Mouse (Mus musculus): Measurements from ENCODE around the gene Rhbdl3. TPM values are rescaled to one million over a fixed set of nuclear protein-coding genes. Genes with fewer than 3 reads are reported as not detected.

Rhbdl3 gene
- polyA plus RNA-seq, 1 experiment from 2014 or later = 5.4 TPM

DNA sequence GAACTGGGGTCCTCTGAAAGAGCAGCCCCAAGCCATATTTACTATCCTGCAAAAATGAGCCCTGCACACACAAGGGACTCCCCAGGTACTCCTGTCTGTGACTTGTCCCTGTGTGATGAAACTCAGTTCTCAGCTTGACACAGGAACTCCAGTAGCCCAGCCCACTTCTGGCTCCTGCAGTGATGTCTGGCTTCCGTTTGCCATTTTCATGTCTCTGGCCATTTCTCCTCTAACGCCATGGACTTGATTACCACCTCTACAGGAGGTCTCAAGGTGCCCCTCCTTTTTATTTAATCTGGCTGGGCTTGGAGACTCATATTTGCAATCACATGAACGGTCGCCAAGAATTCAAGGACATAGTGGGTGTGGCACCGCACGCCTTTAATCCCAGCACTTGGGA, 23.9 kb downstream of the Rhbdl3 start:
- WGBS = 85% methylated on average over 6 of the region's 6 CpGs
- Histone ChIP-seq H3K27ac (no peak overlapping the region), H3K4me2 (replicated peaks) (no peak overlapping the region), H3K9ac (no peak overlapping the region), H3K4me1 (replicated peaks; ENCODE audit: control insufficient read depth, insufficient read depth, low read length) (0 out of 2 replicates have a peak, but pooled peaks cover 3% of the 10 kb centered on the region), H3K27me3 (ENCODE audit: control insufficient read depth, insufficient read depth, low read length) (no peaks in the 10 kb centered on the region), H3K36me3 (replicated peaks; ENCODE audit: control insufficient read depth, insufficient read depth) (no peaks in the 10 kb centered on the region), H3K4me3 (replicated peaks; ENCODE audit: low read length) (no peak overlapping the region), H3K9me3 (ENCODE audit: control insufficient read depth, low read length) (no peaks in the 10 kb centered on the region)
- DNase-seq (ENCODE audit: low spot score) (no peak), ATAC-seq (ENCODE audit: low FRiP score) (no peak)

DNA sequence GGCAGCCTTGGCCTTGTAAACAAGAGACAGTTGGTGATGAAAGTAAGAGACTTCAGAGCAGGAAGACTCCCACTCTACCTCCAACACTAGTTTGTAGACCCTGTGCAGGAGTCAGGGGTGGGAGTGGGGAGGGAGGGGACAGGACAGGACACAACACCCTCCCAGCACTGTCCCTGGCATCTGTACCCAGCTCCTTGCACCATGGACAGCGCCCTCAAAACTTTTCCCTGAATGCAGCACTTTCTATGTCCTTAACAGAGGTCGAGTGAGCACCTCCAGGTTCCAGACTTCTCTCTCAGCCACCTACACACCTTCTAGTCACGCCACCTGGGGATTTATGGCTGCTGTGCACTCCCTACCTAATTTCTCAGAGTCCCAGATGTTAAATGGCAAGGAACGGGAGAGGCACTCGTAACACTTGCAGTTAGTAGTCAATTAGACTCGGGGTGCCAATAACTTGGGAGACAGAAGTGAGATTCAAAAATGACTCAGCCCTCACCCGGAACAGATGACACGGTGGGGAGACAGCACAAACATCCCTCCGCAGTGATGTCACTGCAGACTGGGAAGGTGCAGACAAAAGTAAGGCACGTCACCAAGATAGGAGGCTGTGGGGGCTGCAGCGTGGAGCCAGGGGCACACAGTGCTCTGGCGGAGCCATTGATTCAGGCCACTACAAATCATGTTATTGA, 32.1 kb downstream of the Rhbdl3 start:
- Histone ChIP-seq H3K4me1 (replicated peaks; ENCODE audit: control insufficient read depth, insufficient read depth, low read length) (peaks cover 17% of the 10 kb centered on the region), H3K4me2 (replicated peaks) (no peak overlapping the region), H3K27ac (no peak overlapping the region), H3K9ac (no peak overlapping the region), H3K9me3 (ENCODE audit: control insufficient read depth, low read length) (no peaks in the 10 kb centered on the region), H3K4me3 (replicated peaks; ENCODE audit: low read length) (no peak overlapping the region), H3K36me3 (replicated peaks; ENCODE audit: control insufficient read depth, insufficient read depth) (no peaks in the 10 kb centered on the region), H3K27me3 (ENCODE audit: control insufficient read depth, insufficient read depth, low read length) (no peaks in the 10 kb centered on the region)
- WGBS = 66% methylated on average over 12 of the region's 12 CpGs
- ATAC-seq (ENCODE audit: low FRiP score) (no peak), DNase-seq (ENCODE audit: low spot score) (no peak)

DNA sequence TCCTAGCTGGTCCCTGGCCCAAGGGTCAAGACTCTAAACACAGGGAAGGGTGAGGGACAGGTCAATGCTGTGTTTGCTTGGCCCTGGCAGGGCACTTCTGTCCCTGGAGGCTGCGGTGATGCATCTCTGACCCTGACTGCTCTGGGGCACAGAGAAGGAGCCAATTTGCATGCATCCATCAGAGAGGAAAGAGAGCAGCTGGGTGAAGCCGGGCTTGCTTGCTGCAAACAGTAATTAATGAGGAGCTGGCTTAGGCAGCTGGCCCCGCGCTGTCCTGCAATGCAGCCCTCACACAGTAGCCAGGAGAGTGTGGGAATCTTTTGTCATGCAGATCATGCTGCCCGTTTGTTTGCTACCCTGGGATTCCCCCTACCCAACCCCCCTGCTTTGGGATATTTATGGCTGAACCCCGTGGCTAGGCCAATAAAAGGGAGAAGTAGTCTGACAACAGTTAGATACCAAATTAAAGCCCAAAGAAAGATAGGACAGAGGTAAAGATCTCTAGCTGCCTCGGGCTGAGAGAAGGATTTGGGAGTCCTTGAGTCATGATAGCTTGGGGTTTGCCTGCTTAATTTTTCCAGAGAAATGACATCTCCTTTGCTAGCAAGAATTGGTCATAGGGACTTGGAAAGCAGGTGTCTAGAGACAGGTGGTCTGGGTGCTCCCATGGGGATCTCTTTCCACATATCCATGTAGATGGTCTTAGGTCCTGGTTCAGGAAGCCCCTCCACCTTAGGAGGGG, 35.1 kb downstream of the Rhbdl3 start:
- no peaks in the 10 kb centered on the region for H3K9me3 ChIP-seq (ENCODE audit: control insufficient read depth, low read length)
- peak overlapping the region; percentile 35 for H3K27ac ChIP-seq
- DNase-seq (ENCODE audit: low spot score) (peak; percentile 65), ATAC-seq (ENCODE audit: low FRiP score) (peak; percentile 88)
- peak overlapping the region; percentile 1; the same call in 1 of the 2 replicates for H3K9ac ChIP-seq
- no peak overlapping the region for H3K4me3 ChIP-seq (replicated peaks; ENCODE audit: low read length)
- peaks cover 17% of the 10 kb centered on the region for H3K4me1 ChIP-seq (replicated peaks; ENCODE audit: control insufficient read depth, insufficient read depth, low read length)
- H3K27me3 ChIP-seq (ENCODE audit: control insufficient read depth, insufficient read depth, low read length) = no peaks in the 10 kb centered on the region
- WGBS = 0% methylated on average over 7 of the region's 7 CpGs
- H3K36me3 ChIP-seq (replicated peaks; ENCODE audit: control insufficient read depth, insufficient read depth) = no peaks in the 10 kb centered on the region
- no peak overlapping the region for H3K4me2 ChIP-seq (replicated peaks)

DNA sequence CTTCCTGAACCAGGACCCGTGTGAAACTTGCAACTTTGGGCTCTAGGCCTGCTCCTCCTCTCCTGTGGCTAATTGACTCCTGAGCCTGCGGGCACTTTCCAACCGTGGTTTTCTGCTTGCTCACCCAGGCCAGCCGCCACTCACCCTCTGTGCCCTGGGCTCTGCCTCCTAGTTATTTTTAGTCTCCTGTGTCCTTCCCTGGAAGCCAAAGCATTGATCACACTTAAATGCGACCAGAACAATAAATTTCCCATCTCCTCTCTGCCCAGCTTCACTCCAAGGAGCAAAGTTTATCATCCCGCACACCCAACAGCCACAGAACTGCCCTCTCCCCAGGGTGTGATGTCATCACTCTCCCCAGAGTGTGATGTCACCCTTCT, 35.6 kb downstream of the Rhbdl3 start:
- DNase-seq (ENCODE audit: low spot score) = no peak
- H3K27me3 ChIP-seq (ENCODE audit: control insufficient read depth, insufficient read depth, low read length) = no peaks in the 10 kb centered on the region
- H3K27ac ChIP-seq = peak overlapping the region; percentile 35; the same call in 1 of the 2 replicates
- H3K9ac ChIP-seq = no peak overlapping the region
- no peak for ATAC-seq (ENCODE audit: low FRiP score)
- H3K4me2 ChIP-seq (replicated peaks) = no peak overlapping the region
- H3K9me3 ChIP-seq (ENCODE audit: control insufficient read depth, low read length) = no peaks in the 10 kb centered on the region
- H3K36me3 ChIP-seq (replicated peaks; ENCODE audit: control insufficient read depth, insufficient read depth) = no peaks in the 10 kb centered on the region
- peaks cover 17% of the 10 kb centered on the region for H3K4me1 ChIP-seq (replicated peaks; ENCODE audit: control insufficient read depth, insufficient read depth, low read length)
- 16% methylated on average over 6 of the region's 6 CpGs for WGBS
- no peak overlapping the region for H3K4me3 ChIP-seq (replicated peaks; ENCODE audit: low read length)

DNA sequence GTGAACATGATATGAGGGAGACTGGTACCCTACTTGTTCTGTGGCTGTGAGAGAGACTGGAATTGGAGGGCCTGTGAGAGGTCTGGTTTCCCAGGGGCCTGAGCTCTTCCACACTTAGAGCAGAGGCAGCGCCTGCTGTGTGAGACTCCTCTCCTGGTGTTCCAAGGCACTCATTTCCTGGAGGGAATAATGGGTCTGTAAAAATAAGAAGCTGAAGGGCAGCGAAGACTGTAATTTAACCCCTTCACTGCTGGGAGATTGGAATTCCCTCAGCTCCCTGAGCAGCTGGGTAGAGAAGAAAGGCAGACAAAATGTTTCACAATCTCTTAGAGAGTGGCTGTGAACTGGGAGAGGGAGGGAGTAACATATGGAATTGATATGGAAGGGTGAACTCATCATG, 41.8 kb downstream of the Rhbdl3 start:
- Histone ChIP-seq H3K4me2 (replicated peaks) (no peak overlapping the region), H3K4me1 (replicated peaks; ENCODE audit: control insufficient read depth, insufficient read depth, low read length) (0 out of 2 replicates have a peak, but pooled peaks cover 5% of the 10 kb centered on the region), H3K4me3 (replicated peaks; ENCODE audit: low read length) (no peak overlapping the region), H3K36me3 (replicated peaks; ENCODE audit: control insufficient read depth, insufficient read depth) (no peaks in the 10 kb centered on the region), H3K27ac (peak overlapping the region; percentile 49; the same call in 1 of the 2 replicates), H3K27me3 (ENCODE audit: control insufficient read depth, insufficient read depth, low read length) (no peaks in the 10 kb centered on the region), H3K9ac (no peak overlapping the region), H3K9me3 (ENCODE audit: control insufficient read depth, low read length) (no peaks in the 10 kb centered on the region)
- ATAC-seq (ENCODE audit: low FRiP score) = no peak
- 3% methylated on average over 2 of the region's 2 CpGs for WGBS
- no peak for DNase-seq (ENCODE audit: low spot score)

DNA sequence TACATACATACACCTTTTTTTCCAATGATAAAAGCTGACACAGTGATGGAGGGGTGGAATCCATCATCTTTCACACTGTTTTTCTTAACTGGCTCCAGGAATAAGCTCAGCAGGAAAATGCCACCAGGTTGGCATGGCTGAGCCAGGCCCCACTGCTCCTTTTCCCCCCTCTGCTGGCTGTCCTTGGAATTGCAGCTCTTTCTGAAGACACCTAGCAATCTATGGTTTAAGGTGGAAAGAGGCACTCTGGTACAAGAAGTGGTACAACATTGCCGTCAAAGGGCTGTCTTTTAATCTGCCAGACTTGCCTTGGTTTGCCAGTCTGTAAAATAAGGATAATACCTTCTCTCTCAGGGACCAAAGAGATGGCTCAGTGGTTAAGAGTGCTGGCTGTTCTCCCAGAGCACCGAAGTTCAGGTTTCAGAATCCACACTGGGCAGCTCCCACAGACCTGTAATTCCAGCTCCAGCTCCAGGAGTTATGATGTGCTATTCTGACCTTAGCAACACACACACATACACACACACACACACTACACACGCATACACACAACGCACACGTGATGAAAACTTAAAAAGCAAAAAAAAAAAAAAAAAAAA, 51.2 kb downstream of the Rhbdl3 start:
- H3K27me3 ChIP-seq (ENCODE audit: control insufficient read depth, insufficient read depth, low read length) = no peaks in the 10 kb centered on the region
- DNase-seq (ENCODE audit: low spot score) = peak; percentile 95
- H3K9ac ChIP-seq = no peak overlapping the region
- 0 out of 2 replicates have a peak, but pooled peaks have one; percentile 21 for ATAC-seq (ENCODE audit: low FRiP score)
- WGBS = 79% methylated on average over 5 of the region's 5 CpGs
- H3K4me1 ChIP-seq (replicated peaks; ENCODE audit: control insufficient read depth, insufficient read depth, low read length) = no peaks in the 10 kb centered on the region
- no peaks in the 10 kb centered on the region; the same call in 1 of the 2 replicates for H3K36me3 ChIP-seq (replicated peaks; ENCODE audit: control insufficient read depth, insufficient read depth)
- no peak overlapping the region for H3K27ac ChIP-seq
- H3K4me3 ChIP-seq (replicated peaks; ENCODE audit: low read length) = no peak overlapping the region
- no peaks in the 10 kb centered on the region for H3K9me3 ChIP-seq (ENCODE audit: control insufficient read depth, low read length)
- H3K4me2 ChIP-seq (replicated peaks) = no peak overlapping the region

DNA sequence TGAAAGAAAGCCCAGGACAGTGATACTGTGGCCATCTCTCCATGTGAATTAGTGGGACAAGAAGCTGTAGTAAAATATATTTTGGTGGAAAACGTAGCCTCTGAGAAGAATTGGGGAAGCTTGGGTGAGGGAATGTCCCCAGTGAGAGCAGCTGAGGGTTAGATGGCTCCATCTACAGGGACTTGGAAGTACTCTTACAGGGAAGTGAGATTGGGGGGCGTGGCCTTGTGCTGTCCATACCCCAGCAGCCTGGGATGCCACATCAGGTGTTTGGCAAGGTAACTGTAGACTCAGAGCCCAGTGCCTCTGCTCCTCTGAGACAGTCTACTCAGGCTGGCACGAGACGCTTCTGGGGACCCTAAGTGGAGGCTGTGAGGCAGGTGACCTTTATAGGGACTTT, 54.1 kb downstream of the Rhbdl3 start:
- Histone ChIP-seq H3K27ac (no peak overlapping the region), H3K9me3 (ENCODE audit: control insufficient read depth, low read length) (no peaks in the 10 kb centered on the region), H3K4me3 (replicated peaks; ENCODE audit: low read length) (no peak overlapping the region), H3K4me2 (replicated peaks) (no peak overlapping the region), H3K9ac (no peak overlapping the region), H3K27me3 (ENCODE audit: control insufficient read depth, insufficient read depth, low read length) (no peaks in the 10 kb centered on the region), H3K4me1 (replicated peaks; ENCODE audit: control insufficient read depth, insufficient read depth, low read length) (no peaks in the 10 kb centered on the region), H3K36me3 (replicated peaks; ENCODE audit: control insufficient read depth, insufficient read depth) (peaks cover 4% of the 10 kb centered on the region; the same call in 1 of the 2 replicates)
- DNase-seq (ENCODE audit: low spot score) = no peak
- 41% methylated on average over 4 of the region's 4 CpGs for WGBS
- no peak for ATAC-seq (ENCODE audit: low FRiP score)

DNA sequence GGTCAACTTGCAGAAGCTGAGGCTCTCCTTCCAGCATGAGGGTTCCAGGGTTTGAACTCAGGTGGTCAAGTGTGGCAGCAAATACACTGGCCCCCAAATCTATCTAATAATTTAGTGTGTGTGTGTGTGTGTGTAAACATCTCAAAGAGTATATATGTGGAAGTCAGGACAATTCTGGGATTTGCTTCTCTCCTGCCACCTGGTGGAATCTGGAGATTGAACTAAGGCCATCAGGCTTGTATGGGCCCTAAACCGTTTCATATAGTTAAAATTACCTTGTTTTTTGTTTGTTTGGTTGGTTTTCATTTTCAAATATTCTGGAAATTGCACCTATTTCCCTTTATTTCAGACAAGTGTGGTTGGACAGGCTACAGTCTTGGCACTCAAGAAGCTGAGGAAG, 68.2 kb downstream of the Rhbdl3 start:
- no peak overlapping the region for H3K27ac ChIP-seq
- peaks cover 80% of the 10 kb centered on the region for H3K36me3 ChIP-seq (replicated peaks; ENCODE audit: control insufficient read depth, insufficient read depth)
- no peak overlapping the region for H3K9ac ChIP-seq
- DNase-seq (ENCODE audit: low spot score) = peak; percentile 55
- ATAC-seq (ENCODE audit: low FRiP score) = no peak
- H3K9me3 ChIP-seq (ENCODE audit: control insufficient read depth, low read length) = no peaks in the 10 kb centered on the region
- H3K27me3 ChIP-seq (ENCODE audit: control insufficient read depth, insufficient read depth, low read length) = no peaks in the 10 kb centered on the region
- WGBS = 92% methylated on average over 1 of the region's 1 CpGs
- no peak overlapping the region for H3K4me3 ChIP-seq (replicated peaks; ENCODE audit: low read length)
- no peak overlapping the region for H3K4me2 ChIP-seq (replicated peaks)
- H3K4me1 ChIP-seq (replicated peaks; ENCODE audit: control insufficient read depth, insufficient read depth, low read length) = no peaks in the 10 kb centered on the region

DNA sequence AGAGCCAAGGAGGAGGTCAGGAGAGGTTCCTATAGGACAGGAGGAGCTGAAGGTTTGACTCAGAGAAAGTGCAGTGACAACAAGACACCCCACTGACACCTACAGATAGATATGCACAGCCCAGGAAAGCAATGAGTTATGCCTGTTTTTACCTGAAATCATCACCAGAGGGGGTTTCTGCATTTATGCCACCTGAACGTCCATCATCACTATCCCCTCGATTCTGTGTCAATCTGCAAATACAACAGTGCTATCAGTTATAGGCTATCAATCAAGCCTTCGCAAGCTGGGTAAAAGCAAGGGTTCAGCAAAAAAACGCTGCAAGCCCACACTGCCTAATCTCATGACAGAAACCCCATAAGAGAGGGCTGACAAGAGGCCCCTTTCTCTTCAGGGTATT, 75.9 kb downstream of the Rhbdl3 start:
- ATAC-seq (ENCODE audit: low FRiP score) (no peak), DNase-seq (ENCODE audit: low spot score) (no peak)
- Histone ChIP-seq H3K4me3 (replicated peaks; ENCODE audit: low read length) (no peak overlapping the region), H3K36me3 (replicated peaks; ENCODE audit: control insufficient read depth, insufficient read depth) (peaks cover 34% of the 10 kb centered on the region), H3K27me3 (ENCODE audit: control insufficient read depth, insufficient read depth, low read length) (no peaks in the 10 kb centered on the region), H3K27ac (no peak overlapping the region), H3K4me1 (replicated peaks; ENCODE audit: control insufficient read depth, insufficient read depth, low read length) (peaks cover 10% of the 10 kb centered on the region), H3K9ac (peak overlapping the region; percentile 96; the same call in 1 of the 2 replicates), H3K4me2 (replicated peaks) (peak overlapping the region; percentile 66; the same call in 1 of the 2 replicates), H3K9me3 (ENCODE audit: control insufficient read depth, low read length) (no peaks in the 10 kb centered on the region)
- 64% methylated on average over 4 of the region's 4 CpGs for WGBS

Measured in hindbrain, embryonic 14.5 days (tissue).